ENCODE assay signal across 25 mouse cellular contexts in genomic region chr9:103288489-103289180, GRCm38 (mm10). TPM values are rescaled to one million over a fixed set of nuclear protein-coding genes. Genes with fewer than 3 reads are reported as not detected.
A peak's percentile ranks its signal among the peaks of the same experiment; 100 is the strongest.
DNase-seq lines count a peak whose midpoint lies in the region; ATAC-seq and TF ChIP-seq lines count a peak whose summit lies in the region.
"Had no signal": no experiment of that assay in that cellular context is flagged by ENCODE, and none has a peak within 500 bp of the region (broad histone marks: within the 10 kb centered on the region; RNA-seq: fewer than 3 reads in every experiment).

No protein-coding gene starts in this region.

- no peaks in the 10 kb centered on the region for H3K36me3 ChIP-seq in forebrain, embryonic 10.5 days (replicated peaks)
- no peaks in the 10 kb centered on the region for H3K36me3 ChIP-seq in forebrain, embryonic 13.5 days (ENCODE audit: poor library complexity, severe bottlenecking)
- H3K36me3 ChIP-seq in liver, adult 2 months (ENCODE audit: control insufficient read depth, insufficient read depth, low read length), result no peaks in the 10 kb centered on the region
- no peaks in the 10 kb centered on the region for H3K36me3 ChIP-seq in intestine, embryonic 16.5 days (ENCODE audit: control insufficient read depth, insufficient read depth, low read length)
- no peaks in the 10 kb centered on the region for H3K36me3 ChIP-seq in kidney, adult 2 months (ENCODE audit: control insufficient read depth, insufficient read depth, low read length)
- H3K36me3 ChIP-seq: embryonic facial prominence, embryonic 12.5 days; hindbrain, embryonic 15.5 days; limb, embryonic 13.5 days had no signal

- H3K4me2 ChIP-seq in forebrain, embryonic 13.5 days, result no peak overlapping the region
- no peak overlapping the region for H3K4me2 ChIP-seq in intestine, embryonic 16.5 days (ENCODE audit: low read depth, low read length)
- H3K4me2 ChIP-seq: embryonic facial prominence, embryonic 12.5 days; hindbrain, embryonic 15.5 days; limb, embryonic 13.5 days had no signal

- TF ChIP-seq CTCF in liver, adult 2 months (IDR thresholded peaks at IDR 0.05; ENCODE audit: low read depth, low read length), result no peak
- TF ChIP-seq CTCF in kidney, adult 2 months (conservative IDR thresholded peaks at IDR 0.05; ENCODE audit: insufficient read depth, insufficient read length, low read depth, low read length), result no peak

- no peak overlapping the region for H3K9ac ChIP-seq in forebrain, embryonic 13.5 days
- H3K9ac ChIP-seq in liver, adult 2 months (ENCODE audit: low read depth, low read length), result peak overlapping the region; percentile 80
- H3K9ac ChIP-seq in intestine, embryonic 16.5 days (ENCODE audit: low read depth, low read length), result no peak overlapping the region
- H3K9ac ChIP-seq: embryonic facial prominence, embryonic 12.5 days; hindbrain, embryonic 15.5 days; limb, embryonic 13.5 days had no signal

- peaks cover 22% of the 10 kb centered on the region; the same call in 1 of the 2 replicates for H3K79me2 ChIP-seq in liver, adult 2 months (ENCODE audit: control insufficient read depth, insufficient read depth, low read length)

- no peaks in the 10 kb centered on the region for H3K9me3 ChIP-seq in forebrain, embryonic 10.5 days
- no peaks in the 10 kb centered on the region for H3K9me3 ChIP-seq in forebrain, embryonic 13.5 days (replicated peaks)
- H3K9me3 ChIP-seq in intestine, embryonic 16.5 days (ENCODE audit: control insufficient read depth, low read length), result no peaks in the 10 kb centered on the region
- H3K9me3 ChIP-seq: embryonic facial prominence, embryonic 12.5 days; hindbrain, embryonic 15.5 days; limb, embryonic 13.5 days; megakaryocyte, embryonic 14.5 days had no signal

- H3K27me3 ChIP-seq in forebrain, embryonic 10.5 days (ENCODE audit: poor library complexity, severe bottlenecking), result no peaks in the 10 kb centered on the region
- H3K27me3 ChIP-seq in forebrain, embryonic 13.5 days, result no peaks in the 10 kb centered on the region
- H3K27me3 ChIP-seq in liver, adult 2 months (ENCODE audit: control insufficient read depth, insufficient read depth, low read length), result no peaks in the 10 kb centered on the region
- H3K27me3 ChIP-seq in intestine, embryonic 16.5 days (replicated peaks; ENCODE audit: control insufficient read depth, insufficient read depth, low read length), result no peaks in the 10 kb centered on the region
- H3K27me3 ChIP-seq in kidney, adult 2 months (replicated peaks; ENCODE audit: control insufficient read depth, insufficient read depth, low read length), result no peaks in the 10 kb centered on the region
- H3K27me3 ChIP-seq: embryonic facial prominence, embryonic 12.5 days; hindbrain, embryonic 15.5 days; limb, embryonic 13.5 days had no signal

- DNase-seq in forebrain, embryonic 10.5 days (ENCODE audit: extremely low spot score, low spot score), result no peak
- no peak for DNase-seq in liver, adult 2 months (ENCODE audit: extremely low read depth, low read depth, low spot score)
- DNase-seq in liver, result no peak
- DNase-seq in kidney, postnatal 14 days, result no peak
- no peak for DNase-seq in kidney, adult 2 months
- DNase-seq: adrenal gland, postnatal 14 days; cerebellum, adult 2 months; gastrocnemius, postnatal 14 days; kidney, adult 18-20 months; kidney, postnatal 36 days; layer of hippocampus, adult 9-11 months; right cerebral cortex, adult 18-20 months; spleen, adult 18-20 months had no signal

- TF ChIP-seq POLR2A in liver, adult 2 months (IDR thresholded peaks at IDR 0.05; ENCODE audit: extremely low read depth, insufficient read depth, low read length), result no peak
- TF ChIP-seq POLR2A in kidney, adult 2 months (IDR thresholded peaks at IDR 0.05; ENCODE audit: low read depth, low read length), result no peak

- WGBS in forebrain, embryonic 10.5 days, result 89% methylated on average over 13 of the region's 13 CpGs
- WGBS in forebrain, embryonic 13.5 days, result 91% methylated on average over 13 of the region's 13 CpGs
- 64% methylated on average over 13 of the region's 13 CpGs for whole genome bisulfite sequencing in liver, adult 2 months
- WGBS in intestine, embryonic 16.5 days, result 79% methylated on average over 13 of the region's 13 CpGs
- 90% methylated on average over 13 of the region's 13 CpGs for WGBS in kidney, adult 2 months

- H3K4me3 ChIP-seq in forebrain, embryonic 10.5 days, result no peak overlapping the region
- no peak overlapping the region for H3K4me3 ChIP-seq in forebrain, embryonic 13.5 days
- H3K4me3 ChIP-seq in liver, adult 2 months (ENCODE audit: insufficient read depth, low read depth, low read length), result peak overlapping the region; percentile 74; the same call in 1 of the 2 replicates
- H3K4me3 ChIP-seq in intestine, embryonic 16.5 days (ENCODE audit: low read length), result no peak overlapping the region
- H3K4me3 ChIP-seq in kidney, adult 2 months (ENCODE audit: insufficient read depth, low read depth, low read length), result no peak overlapping the region
- H3K4me3 ChIP-seq: embryonic facial prominence, embryonic 12.5 days; hindbrain, embryonic 15.5 days; limb, embryonic 13.5 days; megakaryocyte, embryonic 14.5 days had no signal

- no peak for ATAC-seq in forebrain, embryonic 13.5 days
- ATAC-seq in intestine, embryonic 16.5 days, result peak; percentile 52
- peak; percentile 62 for ATAC-seq in megakaryocyte progenitor cell, adult 5-6 weeks (replicated peaks; ENCODE audit: poor library complexity)
- ATAC-seq: CD4-positive, CD25-positive, alpha-beta regulatory T cell, adult 4 months; lung, postnatal 0 days had no signal

- no peaks in the 10 kb centered on the region; the same call in 1 of the 2 replicates for H3K4me1 ChIP-seq in forebrain, embryonic 10.5 days
- H3K4me1 ChIP-seq in forebrain, embryonic 13.5 days, result no peaks in the 10 kb centered on the region
- peaks cover 26% of the 10 kb centered on the region for H3K4me1 ChIP-seq in liver, adult 2 months (ENCODE audit: control insufficient read depth, insufficient read depth, low read length)
- no peaks in the 10 kb centered on the region for H3K4me1 ChIP-seq in intestine, embryonic 16.5 days (ENCODE audit: control insufficient read depth, insufficient read depth, low read length)
- no peaks in the 10 kb centered on the region for H3K4me1 ChIP-seq in kidney, adult 2 months (ENCODE audit: control insufficient read depth, insufficient read depth, low read length)
- H3K4me1 ChIP-seq: embryonic facial prominence, embryonic 12.5 days; hindbrain, embryonic 15.5 days; limb, embryonic 13.5 days had no signal

- 0 out of 2 replicates have a peak overlapping the region, but pooled peaks have one; percentile 53 for H3K27ac ChIP-seq in forebrain, embryonic 10.5 days
- H3K27ac ChIP-seq in forebrain, embryonic 13.5 days, result no peak overlapping the region
- peak overlapping the region; percentile 90 for H3K27ac ChIP-seq in liver, adult 2 months (replicated peaks; ENCODE audit: insufficient read depth, low read depth, low read length)
- H3K27ac ChIP-seq in intestine, embryonic 16.5 days (ENCODE audit: low read length), result no peak overlapping the region
- H3K27ac ChIP-seq in kidney, adult 2 months (ENCODE audit: insufficient read depth, low read depth, low read length), result no peak overlapping the region
- H3K27ac ChIP-seq: embryonic facial prominence, embryonic 12.5 days; hindbrain, embryonic 15.5 days; limb, embryonic 13.5 days had no signal

RNA-seq across cellular contexts. Expression of gene 1300017J02Rik, which starts 16.2 kb away (rescaled TPM):
- polyA plus RNA-seq in forebrain, embryonic 10.5 days (2016; fragmentation: Nextera tagmentation; extraction: Ambion mirVana), result 3.6 and 4.1 TPM in 2 replicates
- polyA plus RNA-seq in forebrain, embryonic 13.5 days (2015; fragmentation: Nextera tagmentation; extraction: Ambion mirVana), result 1.2 and 1.8 TPM in 2 replicates
- total RNA-seq in liver, adult 2 months (2014; rRNA removed), result 600 and 608 TPM in 2 replicates
- 267 and 288 TPM in 2 replicates for polyA plus RNA-seq in liver, adult 2 months (2012; rRNA removed)
- 1.8 and 2.9 TPM in 2 replicates for polyA plus RNA-seq in intestine, embryonic 16.5 days (2015; fragmentation: Nextera tagmentation; extraction: Ambion mirVana)
- total RNA-seq in megakaryocyte progenitor cell, adult 5-6 weeks (2015), result 0.34 and 1.1 TPM in 2 replicates
- total RNA-seq in megakaryocyte progenitor cell, adult 5-6 weeks (2017), result 1.1 and 1.7 TPM in 2 replicates
- 0.05 and 0.08 TPM in 2 replicates for polyA plus RNA-seq in kidney, adult 2 months (2012; rRNA removed)
- polyA plus RNA-seq: CD4-positive, CD25-positive, alpha-beta regulatory T cell, adult 4 months had no signal

RNA-seq across cellular contexts. Expression of gene Topbp1, which starts 16.4 kb away (rescaled TPM):
- 96.0 and 106 TPM in 2 replicates for polyA plus RNA-seq in forebrain, embryonic 10.5 days (2016; fragmentation: Nextera tagmentation; extraction: Ambion mirVana)
- polyA plus RNA-seq in forebrain, embryonic 13.5 days (2015; fragmentation: Nextera tagmentation; extraction: Ambion mirVana), result 59.9 and 66.3 TPM in 2 replicates
- 7.9 and 8.4 TPM in 2 replicates for total RNA-seq in liver, adult 2 months (2014; rRNA removed)
- polyA plus RNA-seq in liver, adult 2 months (2012; rRNA removed), result 1.9 and 2.3 TPM in 2 replicates
- polyA plus RNA-seq in intestine, embryonic 16.5 days (2015; fragmentation: Nextera tagmentation; extraction: Ambion mirVana), result 29.3 and 34.5 TPM in 2 replicates
- total RNA-seq in megakaryocyte progenitor cell, adult 5-6 weeks (2015), result 162 and 224 TPM in 2 replicates
- 204 and 227 TPM in 2 replicates for total RNA-seq in megakaryocyte progenitor cell, adult 5-6 weeks (2017)
- 4.4 and 4.7 TPM in 2 replicates for polyA plus RNA-seq in kidney, adult 2 months (2012; rRNA removed)

RNA-seq across cellular contexts. Expression of gene Trf, which starts 58.4 kb away (rescaled TPM):
- 11.9 and 14.2 TPM in 2 replicates for polyA plus RNA-seq in forebrain, embryonic 10.5 days (2016; fragmentation: Nextera tagmentation; extraction: Ambion mirVana)
- polyA plus RNA-seq in forebrain, embryonic 13.5 days (2015; fragmentation: Nextera tagmentation; extraction: Ambion mirVana), result 15.7 and 23.3 TPM in 2 replicates
- total RNA-seq in liver, adult 2 months (2014; rRNA removed), result 18,586 and 23,528 TPM in 2 replicates
- polyA plus RNA-seq in liver, adult 2 months (2012; rRNA removed), result 26,375 and 34,444 TPM in 2 replicates
- polyA plus RNA-seq in intestine, embryonic 16.5 days (2015; fragmentation: Nextera tagmentation; extraction: Ambion mirVana), result 249 and 380 TPM in 2 replicates
- total RNA-seq in megakaryocyte progenitor cell, adult 5-6 weeks (2015), result 108 and 152 TPM in 2 replicates
- 62.9 and 87.2 TPM in 2 replicates for total RNA-seq in megakaryocyte progenitor cell, adult 5-6 weeks (2017)
- 147 TPM in 2 replicates for polyA plus RNA-seq in kidney, adult 2 months (2012; rRNA removed)

RNA-seq across cellular contexts. Expression of gene Gm20425, which starts 58.5 kb away (rescaled TPM):
- polyA plus RNA-seq in forebrain, embryonic 10.5 days (2016; fragmentation: Nextera tagmentation; extraction: Ambion mirVana), result not detected in 2 replicates
- polyA plus RNA-seq in forebrain, embryonic 13.5 days (2015; fragmentation: Nextera tagmentation; extraction: Ambion mirVana), result 3.3 TPM in 1 of 2 replicates, not detected in the other
- total RNA-seq in liver, adult 2 months (2014; rRNA removed), result 0.94 and 1.1 TPM in 2 replicates
- polyA plus RNA-seq in liver, adult 2 months (2012; rRNA removed), result 0.37 and 0.43 TPM in 2 replicates
- polyA plus RNA-seq in intestine, embryonic 16.5 days (2015; fragmentation: Nextera tagmentation; extraction: Ambion mirVana), result not detected in 2 replicates
- total RNA-seq in megakaryocyte progenitor cell, adult 5-6 weeks (2015), result not detected in 2 replicates
- total RNA-seq in megakaryocyte progenitor cell, adult 5-6 weeks (2017), result 5.2 TPM in 1 of 2 replicates, not detected in the other
- not detected in 2 replicates for polyA plus RNA-seq in kidney, adult 2 months (2012; rRNA removed)
- total RNA-seq: common myeloid progenitor, adult 5-6 weeks had no signal
- polyA plus RNA-seq: hindbrain, embryonic 15.5 days; neural tube, embryonic 11.5 days; urinary bladder, adult 2 months had no signal

Comparison
In these comparisons a context has a peak if more than half of its experiments do, and no peak if none do; other contexts are left out.
1. H3K27ac ChIP-seq: peak in forebrain, embryonic 10.5 days (single experiment) and liver, adult 2 months (single experiment); none in forebrain, embryonic 13.5 days (single experiment), intestine, embryonic 16.5 days (single experiment) and kidney, adult 2 months (single experiment).
2. RNA of gene 1300017J02Rik, which starts 16.2 kb away (polyA plus RNA-seq): 267 to 288 TPM in liver, adult 2 months; 3.6 to 4.1 TPM in forebrain, embryonic 10.5 days, 1.8 to 2.9 TPM in intestine, embryonic 16.5 days, 1.2 to 1.8 TPM in forebrain, embryonic 13.5 days and 0.05 to 0.08 TPM in kidney, adult 2 months; every median in the first group is over 10 times any median in the second.
3. RNA of gene Trf, which starts 58.4 kb away (polyA plus RNA-seq): 26,375 to 34,444 TPM in liver, adult 2 months; 249 to 380 TPM in intestine, embryonic 16.5 days, 147 TPM in kidney, adult 2 months, 15.7 to 23.3 TPM in forebrain, embryonic 13.5 days and 11.9 to 14.2 TPM in forebrain, embryonic 10.5 days; every median in the first group is over 10 times any median in the second.